Mouse (Mus musculus) liver, embryonic 16.5 days (tissue): Measurements from ENCODE around the gene Isyna1. TPM values are rescaled to one million over a fixed set of nuclear protein-coding genes. Genes with fewer than 3 reads are reported as not detected.

Source experiments
- ATAC-seq: fragments of 200-750 bp; cut with Nextera tagmentation; 2 replicates; pipeline ENCODE4 v1.8.0; 2017; ENCODE audit warnings: low read depth, mild to moderate bottlenecking, moderate number of reproducible peaks, moderate library complexity
- H3K27ac ChIP-seq: fragments of 300-500 bp; sonication (generic); 2 replicates; pipeline ENCODE4 v1.5.1; 2014; ENCODE audit warnings: mild to moderate bottlenecking, low read length
- H3K27me3 ChIP-seq: fragments of 300-500 bp; sonication (generic); 2 replicates; pipeline ENCODE4 v1.6.1; 2014; ENCODE audit warnings: low read depth, low read length, mixed read lengths; ENCODE audit not compliant: control insufficient read depth, insufficient read depth
- H3K36me3 ChIP-seq: fragments of 300-500 bp; sonication (generic); 2 replicates; pipeline ENCODE4 v1.6.1; 2014; ENCODE audit warnings: mild to moderate bottlenecking; ENCODE audit not compliant: control insufficient read depth, insufficient read depth
- H3K4me1 ChIP-seq: fragments of 300-500 bp; sonication (generic); 2 replicates; pipeline ENCODE4 v1.6.1; 2014; ENCODE audit warnings: low read depth, low read length, mixed read lengths; ENCODE audit not compliant: control insufficient read depth
- H3K4me2 ChIP-seq: fragments of 300-500 bp; sonication (generic); 2 replicates; pipeline ENCODE4 v1.6.1; 2014; ENCODE audit warnings: low read depth, low read length, mixed read lengths
- H3K4me3 ChIP-seq: fragments of 300-500 bp; sonication (generic); 2 replicates; pipeline ENCODE4 v1.5.1; 2014; ENCODE audit warnings: low read depth, mild to moderate bottlenecking, low read length
- H3K9ac ChIP-seq: fragments of 300-500 bp; sonication (generic); 2 replicates; pipeline ENCODE4 v1.6.1; 2014; ENCODE audit warnings: low read depth, low read length
- H3K9me3 ChIP-seq: fragments of 300-500 bp; sonication (generic); replicated peaks from 2 replicates; pipeline ENCODE4 v1.6.1; 2016; ENCODE audit warnings: low read length; ENCODE audit not compliant: control insufficient read depth
- WGBS: fragments of 180-500 bp; shearing (Covaris S2); extraction: QIAGEN DNeasy Blood & Tissue Kit; methylation state at CpG from one replicate; pipeline ENCODE4 v1.1.7; 2014; ENCODE audit not compliant: insufficient replicate concordance; 5-methylcytosine and 5-hydroxymethylcytosine counted together
- polyA plus RNA-seq: library from polyadenylated mRNA; unstranded; fragments of >200 nt; fragmentation: Nextera tagmentation; extraction: Ambion mirVana; gene quantifications from 2 replicates; pipeline ENCODE4 v1.2.1, GENCODE M21; 2015

Gene Isyna1
- polyA plus RNA-seq, 1 experiment from 2014 or later: 35.0 TPM

DNA sequence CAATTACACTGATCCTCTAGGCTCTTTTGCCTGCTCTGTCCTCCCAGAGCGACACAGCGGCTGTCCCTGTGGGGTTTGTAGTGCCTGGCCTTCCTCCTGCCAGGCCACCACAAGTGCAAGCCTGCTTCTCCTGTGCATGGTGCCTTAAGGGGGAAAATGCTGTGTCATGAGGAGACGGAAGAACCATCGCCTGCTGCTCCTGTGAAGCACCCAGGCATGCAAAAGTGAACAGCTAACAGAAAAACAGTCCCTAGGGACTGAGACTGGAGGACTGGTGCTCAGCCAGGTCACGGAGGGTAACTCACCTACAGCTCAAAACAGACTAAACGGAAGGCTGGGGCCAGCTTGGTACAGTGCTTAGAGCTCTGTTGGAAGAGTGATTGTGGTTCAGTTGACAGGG, 41.4 kb downstream of the Isyna1 start:
- no peak overlapping the region for H3K4me3 ChIP-seq
- H3K4me1 ChIP-seq: peaks cover 55% of the 10 kb centered on the region
- ATAC-seq: no peak
- no peaks in the 10 kb centered on the region for H3K36me3 ChIP-seq
- no peaks in the 10 kb centered on the region for H3K9me3 ChIP-seq
- H3K4me2 ChIP-seq: no peak overlapping the region
- peak overlapping the region; percentile 29 for H3K9ac ChIP-seq
- peak overlapping the region; percentile 80 for H3K27ac ChIP-seq
- 22% methylated on average over 6 of the region's 6 CpGs for WGBS
- H3K27me3 ChIP-seq: peaks cover 6% of the 10 kb centered on the region

DNA sequence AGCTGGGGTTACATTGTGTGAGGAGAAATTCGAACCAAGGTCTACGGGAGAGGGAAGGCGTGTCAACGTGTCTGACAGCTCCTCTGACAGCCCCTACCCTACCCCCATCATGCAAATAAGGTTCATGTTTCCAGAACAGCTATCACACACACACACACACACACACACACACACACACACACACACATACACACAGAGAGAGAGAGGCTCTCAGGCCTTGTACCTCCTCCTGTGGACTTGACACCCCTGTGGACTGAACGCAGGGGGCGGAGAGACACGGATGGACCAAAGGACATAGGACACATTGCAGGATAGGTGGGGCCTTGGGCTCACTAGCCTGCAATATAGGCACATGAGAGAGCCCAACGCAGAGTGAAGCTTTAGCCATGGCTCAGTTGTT, 42.7 kb downstream of the Isyna1 start:
- Histone ChIP-seq H3K9ac (no peak overlapping the region), H3K27ac (peak overlapping the region; percentile 53), H3K4me2 (no peak overlapping the region), H3K36me3 (no peaks in the 10 kb centered on the region), H3K4me1 (peaks cover 44% of the 10 kb centered on the region), H3K27me3 (no peaks in the 10 kb centered on the region), H3K4me3 (no peak overlapping the region), H3K9me3 (no peaks in the 10 kb centered on the region)
- ATAC-seq: peak; percentile 78
- 43% methylated on average over 8 of the region's 8 CpGs for WGBS

DNA sequence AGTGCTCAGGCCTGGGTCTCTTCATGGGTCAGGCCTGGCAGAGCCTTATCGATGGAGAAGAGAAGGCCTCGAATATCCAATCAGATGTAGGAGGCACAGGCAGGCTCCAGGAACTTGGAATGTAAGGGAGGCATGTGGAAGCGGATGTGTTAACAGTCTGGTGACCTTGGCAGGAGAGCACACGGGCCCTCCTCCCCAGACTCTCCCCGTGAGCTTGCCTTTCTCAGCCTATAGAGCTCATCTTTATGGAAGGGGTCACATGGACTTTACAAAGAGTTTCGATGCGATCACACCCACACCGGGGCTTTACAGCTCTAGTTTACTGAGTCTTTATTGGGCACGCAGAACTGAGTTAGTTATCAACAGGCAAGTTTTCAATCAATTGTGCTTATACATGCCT, 44.6 kb downstream of the Isyna1 start:
- no peak overlapping the region for H3K4me3 ChIP-seq
- H3K9ac ChIP-seq: no peak overlapping the region
- no peak overlapping the region for H3K27ac ChIP-seq
- H3K27me3 ChIP-seq: no peaks in the 10 kb centered on the region
- no peak overlapping the region for H3K4me2 ChIP-seq
- no peak for ATAC-seq
- peaks cover 41% of the 10 kb centered on the region for H3K4me1 ChIP-seq
- no peaks in the 10 kb centered on the region for H3K9me3 ChIP-seq
- WGBS: 72% methylated on average over 9 of the region's 9 CpGs
- H3K36me3 ChIP-seq: no peaks in the 10 kb centered on the region

DNA sequence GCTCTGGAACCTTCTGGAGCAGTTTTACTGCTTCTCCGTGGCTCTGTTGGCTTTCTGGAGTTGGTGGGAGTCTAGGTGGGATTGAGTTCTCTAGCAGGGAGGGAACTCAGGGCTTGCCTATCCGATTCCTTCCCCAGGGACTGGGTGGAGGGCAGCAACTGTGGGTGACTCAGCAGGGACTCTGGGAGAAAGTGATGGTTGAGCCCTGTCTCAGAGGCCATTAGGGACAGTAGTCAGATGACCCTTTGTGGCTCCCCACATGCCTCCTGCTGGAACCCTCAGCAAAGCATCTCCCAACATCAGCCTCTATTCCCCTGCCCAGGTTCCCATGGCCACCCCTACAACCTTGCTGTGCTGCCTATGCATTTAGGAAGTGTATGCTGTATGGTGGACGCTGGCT, 48.8 kb downstream of the Isyna1 start:
- ATAC-seq: no peak
- no peaks in the 10 kb centered on the region for H3K9me3 ChIP-seq

DNA sequence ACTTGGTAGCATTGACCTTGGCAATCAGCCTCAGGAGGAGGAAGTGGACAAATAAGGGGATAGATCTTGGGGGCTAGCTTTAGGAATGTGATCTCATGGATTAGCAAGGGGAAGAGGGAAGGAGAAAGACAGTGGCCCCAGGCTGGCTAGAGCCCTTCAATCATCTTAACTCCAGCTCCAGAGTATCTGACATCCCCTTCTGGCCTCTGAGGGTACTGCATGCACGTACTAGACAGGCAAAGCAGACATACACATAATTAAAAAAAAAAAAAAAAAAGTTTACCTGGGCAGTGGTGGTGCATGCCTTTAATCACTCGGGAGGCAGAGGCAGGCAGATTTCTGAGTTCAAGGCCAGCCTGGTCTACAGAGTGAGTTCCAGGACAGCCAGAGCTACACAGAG, 49.9 kb downstream of the Isyna1 start:
- H3K9me3 ChIP-seq: no peaks in the 10 kb centered on the region
- no peak overlapping the region for H3K4me3 ChIP-seq
- WGBS: 67% methylated on average over 2 of the region's 2 CpGs
- H3K27ac ChIP-seq: no peak overlapping the region
- no peak overlapping the region for H3K9ac ChIP-seq
- peaks cover 20% of the 10 kb centered on the region for H3K4me1 ChIP-seq
- H3K27me3 ChIP-seq: no peaks in the 10 kb centered on the region
- H3K4me2 ChIP-seq: no peak overlapping the region
- no peaks in the 10 kb centered on the region for H3K36me3 ChIP-seq
- ATAC-seq: no peak

More for the DNA sequence above, 48.8 kb downstream of the Isyna1 start:
- no peak overlapping the region for H3K9ac ChIP-seq
- H3K4me3 ChIP-seq: no peak overlapping the region
- H3K4me1 ChIP-seq: peaks cover 20% of the 10 kb centered on the region
- H3K27me3 ChIP-seq: no peaks in the 10 kb centered on the region
- 50% methylated on average over 3 of the region's 3 CpGs for WGBS
- no peak overlapping the region for H3K27ac ChIP-seq
- H3K36me3 ChIP-seq: no peaks in the 10 kb centered on the region
- H3K4me2 ChIP-seq: no peak overlapping the region

DNA sequence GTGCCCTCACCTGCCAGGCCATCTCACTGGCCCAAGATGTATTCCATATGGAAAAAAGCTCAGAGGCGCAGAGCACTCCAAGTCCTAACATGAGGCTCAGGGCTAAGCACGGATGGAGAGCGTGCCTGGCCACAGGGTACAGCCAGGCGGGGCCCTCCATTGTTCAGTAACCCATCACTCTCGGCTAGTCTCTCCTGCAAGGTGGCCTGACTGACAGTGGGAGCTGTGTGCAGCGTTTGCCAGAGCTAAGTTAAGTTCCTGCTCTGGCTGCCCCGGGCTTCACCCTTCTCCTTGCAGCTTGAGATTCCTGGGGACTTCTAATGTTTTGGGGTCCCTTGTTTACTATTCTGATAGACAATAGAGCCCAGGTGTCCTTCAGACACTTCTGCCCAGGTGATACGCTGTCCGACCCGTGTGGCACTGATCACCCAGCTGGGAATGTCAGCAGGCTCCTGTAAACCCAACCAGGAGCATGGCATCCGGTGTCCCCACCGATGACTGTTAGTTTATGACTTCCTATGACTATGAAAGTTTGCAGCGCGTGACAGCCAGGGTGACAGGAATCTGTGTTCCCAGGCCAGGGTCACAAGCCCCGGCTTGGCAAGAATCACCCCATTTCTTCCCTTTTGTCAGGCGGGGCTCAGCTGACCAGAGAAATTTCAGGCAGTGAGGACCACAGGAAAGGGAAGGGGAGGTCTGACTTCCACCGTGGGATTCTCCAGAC, 51.5 kb downstream of the Isyna1 start:
- no peaks in the 10 kb centered on the region for H3K36me3 ChIP-seq
- no peak overlapping the region for H3K4me2 ChIP-seq
- 49% methylated on average over 17 of the region's 17 CpGs for WGBS
- no peak for ATAC-seq
- H3K27ac ChIP-seq: 0 out of 2 replicates have a peak overlapping the region, but pooled peaks have one; percentile 15
- H3K4me3 ChIP-seq: no peak overlapping the region
- no peak overlapping the region; the same call in 1 of the 2 replicates for H3K9ac ChIP-seq
- no peaks in the 10 kb centered on the region for H3K9me3 ChIP-seq
- peaks cover 30% of the 10 kb centered on the region for H3K4me1 ChIP-seq
- no peaks in the 10 kb centered on the region for H3K27me3 ChIP-seq

DNA sequence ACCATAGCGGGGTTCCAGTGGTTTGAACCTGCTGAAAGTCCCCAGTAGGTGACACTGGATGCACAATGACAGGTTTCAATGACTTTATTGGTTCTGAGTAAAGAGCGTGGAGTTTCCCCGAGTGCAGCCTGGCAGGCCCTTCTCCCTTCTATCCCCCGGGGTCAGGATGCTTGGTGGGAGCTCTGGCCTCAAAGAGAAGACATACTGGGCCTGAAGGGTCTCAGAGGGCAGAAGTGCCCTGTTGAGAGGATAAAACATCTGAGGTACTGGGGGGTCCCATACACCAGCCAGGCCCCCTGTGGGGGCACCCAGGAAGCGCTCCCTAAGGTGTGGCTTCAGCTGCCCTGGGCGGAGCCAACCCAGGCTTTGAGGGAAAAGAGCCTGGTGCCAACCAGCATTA, 52.2 kb downstream of the Isyna1 start:
- H3K27ac ChIP-seq: peak overlapping the region; percentile 37
- ATAC-seq: no peak
- no peaks in the 10 kb centered on the region for H3K9me3 ChIP-seq
- peaks cover 30% of the 10 kb centered on the region for H3K4me1 ChIP-seq
- 80% methylated on average over 6 of the region's 6 CpGs for WGBS
- no peak overlapping the region for H3K4me3 ChIP-seq
- no peak overlapping the region; the same call in 1 of the 2 replicates for H3K9ac ChIP-seq
- no peaks in the 10 kb centered on the region for H3K27me3 ChIP-seq
- no peaks in the 10 kb centered on the region for H3K36me3 ChIP-seq
- H3K4me2 ChIP-seq: no peak overlapping the region

DNA sequence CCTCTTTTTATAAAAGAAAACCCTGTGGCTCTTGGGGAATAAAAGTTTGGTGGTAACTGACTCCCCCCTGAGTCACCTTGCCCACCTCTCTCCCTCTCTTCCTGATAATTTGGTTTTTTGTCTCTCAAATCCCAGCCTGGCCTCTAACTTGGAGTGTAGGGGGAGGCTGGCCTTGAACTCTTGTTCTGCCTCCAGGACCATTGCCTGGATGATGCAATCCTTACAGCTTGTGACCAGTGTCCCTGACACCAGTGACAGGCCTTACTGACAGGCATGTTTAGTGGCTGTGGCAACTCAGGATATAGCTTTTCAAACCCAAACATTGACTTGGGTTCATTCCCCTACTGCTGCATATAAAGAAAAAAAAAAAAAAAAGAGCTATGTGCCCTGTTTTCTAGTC, 52.6 kb downstream of the Isyna1 start:
- H3K27me3 ChIP-seq: no peaks in the 10 kb centered on the region
- ATAC-seq: no peak
- no peak overlapping the region; the same call in 1 of the 2 replicates for H3K9ac ChIP-seq
- H3K36me3 ChIP-seq: no peaks in the 10 kb centered on the region
- H3K4me1 ChIP-seq: peaks cover 30% of the 10 kb centered on the region
- no peaks in the 10 kb centered on the region for H3K9me3 ChIP-seq
- H3K4me3 ChIP-seq: no peak overlapping the region
- H3K27ac ChIP-seq: peak overlapping the region; percentile 37
- no peak overlapping the region for H3K4me2 ChIP-seq
